Mouse (Mus musculus) thymus, postnatal 25 days (tissue): Measurements from ENCODE around the gene Ampd3.

Experiments used
- DNase-seq: peaks from one replicate; pipeline ENCODE4 v3.0.0; 2022

The Ampd3 gene

DNA sequence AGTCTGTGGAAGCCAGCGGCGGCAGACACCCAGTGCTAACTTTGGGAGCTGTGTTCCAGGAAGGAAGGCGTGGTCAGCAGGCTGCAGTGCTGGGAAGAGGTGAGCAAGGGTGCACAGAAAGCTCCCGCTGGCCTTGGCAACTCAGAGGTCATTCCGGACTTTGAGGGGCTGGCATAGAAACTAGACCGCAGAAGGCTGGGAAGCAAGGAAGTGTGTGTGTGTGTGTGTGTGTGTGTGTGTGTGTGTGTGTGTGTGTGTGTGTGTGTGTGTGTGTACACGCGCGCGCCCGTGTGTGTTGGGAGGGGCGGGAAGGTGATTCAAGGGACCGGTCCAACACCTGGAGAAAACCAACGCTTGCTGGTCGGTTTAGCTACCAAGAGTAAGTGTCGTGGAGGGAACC lies at the start of gene Ampd3:
Gene Ampd3, plus strand, starts transcription at position 206 of the 400 bp plus-strand sequence.
- DNase-seq: no peak

DNA sequence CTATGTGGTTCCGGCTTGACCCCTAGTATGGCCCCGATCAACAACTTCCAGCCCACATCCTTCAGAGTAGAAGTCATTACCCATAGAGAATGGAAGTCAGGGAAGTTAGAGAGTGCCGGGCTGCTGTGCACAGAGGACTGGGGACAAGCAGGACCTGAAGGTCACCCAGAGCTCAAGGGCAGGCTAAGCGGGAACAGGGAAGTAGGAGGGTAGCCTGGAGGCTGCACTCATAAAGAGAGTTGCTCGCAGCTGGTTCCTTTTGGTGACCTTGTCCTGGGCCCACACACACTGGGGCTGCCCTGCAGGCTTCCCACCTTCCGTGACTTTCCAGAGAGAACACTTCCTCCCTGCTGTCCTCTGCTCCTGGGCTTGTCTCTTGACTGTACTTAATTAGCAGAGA lies 49.5 kb upstream of the Ampd3 start:
- DNase-seq: no peak

DNA sequence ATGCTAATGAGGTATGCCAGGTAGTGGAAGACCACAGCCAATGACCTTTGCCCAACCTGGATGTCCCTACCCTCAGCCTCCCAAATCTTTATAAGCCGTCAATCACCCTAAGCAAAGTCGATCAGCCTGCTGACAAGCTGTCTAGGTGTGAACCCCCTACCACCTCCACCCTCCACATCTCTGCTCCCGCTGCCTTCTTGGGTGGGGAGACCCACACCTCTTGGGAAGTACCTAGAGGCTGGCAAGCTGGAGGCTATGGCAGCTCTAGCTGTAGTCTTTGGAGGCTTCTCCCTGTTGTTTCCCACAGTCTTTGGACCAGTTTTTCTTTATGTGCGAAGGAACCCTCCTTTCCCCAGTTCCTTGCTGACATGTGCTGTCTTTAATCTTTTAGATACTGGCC lies 48.1 kb upstream of the Ampd3 start:
- DNase-seq: no peak

DNA sequence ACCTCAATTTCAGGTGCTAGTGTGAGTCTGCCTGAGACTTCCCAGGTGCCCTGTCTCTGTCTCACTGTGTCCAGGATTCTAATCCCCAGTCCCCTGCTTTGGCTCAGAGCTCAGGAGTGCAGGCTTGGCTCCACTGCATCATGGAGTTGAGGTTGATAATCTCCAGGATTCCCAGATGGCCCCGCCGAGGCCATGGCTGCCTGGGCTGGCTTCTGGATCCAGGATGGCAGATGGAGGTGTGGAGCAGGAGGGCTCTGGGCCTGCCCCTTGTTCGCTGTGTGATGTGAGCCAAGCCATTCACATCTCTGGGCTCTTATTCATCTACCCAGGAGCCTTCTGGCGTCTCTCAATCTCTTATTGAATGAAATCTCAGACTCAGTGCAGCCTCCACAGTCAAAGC lies 45.8 kb upstream of the Ampd3 start:
- DNase-seq: no peak

DNA sequence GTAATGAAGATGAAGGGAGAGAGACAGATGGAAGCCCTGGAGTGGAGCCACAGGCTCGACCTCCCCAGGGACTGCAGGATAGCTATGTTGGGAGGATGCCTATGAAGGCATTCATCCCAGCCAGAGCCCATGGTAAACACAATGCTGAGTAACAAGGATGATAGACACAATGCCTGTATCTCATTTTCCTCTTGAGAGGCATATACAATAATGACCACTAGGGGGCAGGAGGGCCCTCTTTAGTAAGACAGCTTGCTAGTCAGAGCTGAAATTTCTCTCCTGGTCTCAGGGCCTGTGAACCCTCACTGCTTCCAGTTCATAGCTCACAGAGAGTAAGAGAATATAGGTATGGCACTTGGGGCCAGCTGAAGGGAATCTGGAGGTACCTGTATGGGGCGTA lies 41.0 kb upstream of the Ampd3 start:
- peak; percentile 38 for DNase-seq

DNA sequence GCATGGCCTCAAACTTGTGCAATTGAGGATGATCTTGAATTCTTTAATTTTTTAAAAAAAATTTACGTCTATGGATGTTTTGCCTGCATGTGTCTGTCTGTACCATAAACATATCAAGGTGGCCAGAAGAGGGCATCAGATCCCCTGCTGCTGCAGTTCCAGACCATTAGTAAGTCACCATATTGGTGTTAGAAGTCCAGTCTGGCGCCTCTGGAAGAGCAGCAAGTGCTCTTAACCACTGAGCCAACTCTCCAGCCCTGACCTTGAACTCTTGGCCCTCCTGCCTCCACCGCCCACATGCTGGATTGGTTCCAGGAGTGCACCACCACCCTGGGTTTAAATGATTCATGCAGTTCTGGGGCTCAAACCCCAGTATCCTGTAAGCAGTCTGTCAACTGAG lies 39.1 kb upstream of the Ampd3 start:
- DNase-seq: peak; percentile 14

- DNase-seq: no peak
Observed at GRCm38 (mm10) chr7:110729295-110729694, 38.7 kb upstream of the Ampd3 start.

GRCm38 (mm10) chr7:110731091-110731967 lies 36.7 kb upstream of the Ampd3 start:
- DNase-seq: no peak

DNA sequence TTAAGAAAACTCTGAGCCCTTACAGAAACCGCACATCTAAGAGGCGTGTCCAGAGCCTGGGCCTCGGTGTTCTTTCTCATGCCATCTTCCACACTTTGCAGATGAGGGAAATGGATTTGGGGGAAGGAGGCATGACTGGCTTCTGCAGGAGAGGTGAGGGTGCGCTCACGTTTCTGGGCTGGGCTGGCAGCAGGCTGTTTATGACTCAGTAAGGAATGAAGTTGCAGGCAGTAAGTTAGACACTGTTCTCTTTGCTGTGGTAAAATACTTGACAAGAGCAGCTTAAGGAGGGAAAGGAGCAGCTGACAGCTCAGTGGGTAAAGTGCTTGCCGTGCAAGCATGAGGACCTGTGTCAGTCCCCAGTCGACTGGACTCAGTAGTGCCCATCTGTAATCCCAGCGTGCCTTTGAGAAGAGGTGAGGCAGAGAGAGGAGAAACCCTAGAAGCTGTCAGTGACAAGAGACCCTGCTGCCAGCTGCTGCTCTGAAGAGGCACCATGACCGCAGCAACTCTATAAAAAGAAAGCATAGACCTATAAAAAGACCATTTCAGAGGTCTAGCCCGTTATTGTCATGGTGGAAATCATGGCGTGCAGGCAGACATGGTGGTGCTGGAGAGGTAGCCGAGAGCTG lies 35.9 kb upstream of the Ampd3 start:
- no peak for DNase-seq

GRCm38 (mm10) chr7:110736914-110737313 lies 31.1 kb upstream of the Ampd3 start:
- no peak for DNase-seq

DNA sequence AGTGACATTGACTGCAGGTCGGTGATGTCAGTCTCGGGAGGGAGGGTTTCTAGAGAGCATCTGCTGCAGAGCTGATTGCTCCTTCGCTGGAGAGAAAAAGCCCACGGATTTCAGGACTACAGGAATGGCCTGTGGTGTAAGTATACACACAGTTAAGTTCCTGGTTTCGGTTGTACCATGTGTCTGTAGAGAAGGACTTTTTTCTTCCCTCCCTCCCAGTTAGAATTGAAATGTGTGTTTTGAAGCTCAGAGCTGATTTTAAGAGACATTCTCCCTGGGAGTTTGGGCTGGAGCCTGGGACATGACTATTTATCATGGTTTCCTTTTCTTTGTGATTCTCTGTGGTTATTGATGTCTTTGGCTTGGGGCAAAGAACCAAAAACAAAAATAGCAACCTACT lies 28.2 kb upstream of the Ampd3 start:
- DNase-seq: no peak

GRCm38 (mm10) chr7:110740188-110740587 lies 27.8 kb upstream of the Ampd3 start:
- DNase-seq: no peak

- no peak for DNase-seq
Observed at GRCm38 (mm10) chr7:110742022-110742421, 26.0 kb upstream of the Ampd3 start.

- no peak for DNase-seq
Observed at GRCm38 (mm10) chr7:110746087-110746562, 21.9 kb upstream of the Ampd3 start.

DNA sequence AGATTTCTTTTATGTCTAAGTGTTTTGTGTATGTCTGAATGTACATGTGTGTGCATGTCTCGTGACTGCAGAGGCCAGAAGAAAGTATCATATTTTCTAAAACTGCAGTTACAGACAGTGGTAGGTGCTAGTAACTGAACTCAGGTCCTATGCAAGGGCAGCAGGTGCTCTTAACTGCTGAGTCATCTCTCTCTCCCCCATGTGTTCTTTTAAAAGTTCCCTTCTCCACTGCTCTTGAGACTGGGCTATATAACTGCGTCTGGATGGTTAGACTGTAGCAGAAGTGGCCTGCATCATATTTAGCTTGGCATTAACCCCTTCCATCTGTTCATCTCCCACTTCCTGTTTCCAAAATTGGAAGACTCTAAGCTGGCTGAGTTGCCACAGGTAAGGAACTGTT lies 21.2 kb upstream of the Ampd3 start:
- no peak for DNase-seq

DNA sequence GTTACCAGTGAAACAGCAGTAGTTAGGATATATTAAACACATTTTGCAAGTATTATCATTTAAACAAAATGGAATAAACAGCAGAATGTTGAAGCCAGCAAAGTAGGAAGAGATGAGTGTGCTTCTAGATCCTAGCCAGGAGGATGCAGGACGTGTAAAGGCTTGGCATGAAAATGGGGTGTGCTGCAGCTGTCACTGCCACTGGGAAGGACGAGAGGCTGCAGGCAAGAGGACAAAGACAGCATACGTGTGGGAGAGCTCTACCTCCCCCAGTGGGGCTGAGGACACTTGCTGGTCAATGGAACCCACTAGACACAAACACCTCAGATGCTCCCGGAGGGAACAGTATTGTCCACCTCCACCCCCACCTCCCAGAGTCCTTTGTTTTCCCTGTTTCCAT lies 17.2 kb upstream of the Ampd3 start:
- no peak for DNase-seq

DNA sequence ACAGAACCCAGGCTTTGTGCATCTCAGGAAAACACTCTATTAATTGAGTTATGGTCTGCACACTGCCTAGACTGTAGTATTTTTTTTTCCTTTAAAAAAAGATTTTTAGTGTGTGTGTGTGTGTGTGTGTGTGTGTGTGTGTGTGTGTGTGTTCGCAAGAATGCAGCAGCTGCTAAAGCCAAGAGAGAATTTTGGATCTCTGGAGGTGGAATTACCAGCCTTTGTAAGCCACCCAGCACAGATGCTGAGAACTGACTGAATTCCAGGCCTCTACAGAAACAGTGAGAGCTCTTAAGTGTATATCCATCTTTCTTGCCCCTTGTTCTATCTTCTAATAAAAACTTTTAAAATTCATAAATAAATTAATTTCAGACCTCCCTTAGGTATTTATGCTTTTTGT lies 16.4 kb upstream of the Ampd3 start:
- DNase-seq: no peak

DNA sequence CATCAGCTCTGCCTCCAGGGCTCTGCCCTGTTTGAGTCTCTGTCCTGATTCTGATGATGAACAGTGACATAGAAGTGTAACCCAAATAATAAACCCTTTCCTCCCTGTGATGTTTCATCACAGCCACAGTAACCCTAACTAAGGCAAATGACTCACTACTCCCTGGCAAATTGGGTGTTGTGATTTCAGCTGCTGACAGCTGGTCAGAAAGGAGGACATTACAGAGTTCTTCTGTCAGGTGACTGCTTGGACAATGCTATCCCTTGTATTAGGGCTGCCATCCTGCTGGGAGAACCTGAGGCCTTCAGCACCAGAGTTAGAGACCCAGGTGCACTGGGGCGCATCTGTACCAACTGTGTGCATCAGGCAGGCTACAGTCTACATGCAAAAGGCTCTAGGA lies 14.7 kb upstream of the Ampd3 start:
- no peak for DNase-seq

- no peak for DNase-seq
Observed at GRCm38 (mm10) chr7:110753926-110754330, 14.1 kb upstream of the Ampd3 start.

GRCm38 (mm10) chr7:110756440-110756839 lies 11.6 kb upstream of the Ampd3 start:
- no peak for DNase-seq

DNA sequence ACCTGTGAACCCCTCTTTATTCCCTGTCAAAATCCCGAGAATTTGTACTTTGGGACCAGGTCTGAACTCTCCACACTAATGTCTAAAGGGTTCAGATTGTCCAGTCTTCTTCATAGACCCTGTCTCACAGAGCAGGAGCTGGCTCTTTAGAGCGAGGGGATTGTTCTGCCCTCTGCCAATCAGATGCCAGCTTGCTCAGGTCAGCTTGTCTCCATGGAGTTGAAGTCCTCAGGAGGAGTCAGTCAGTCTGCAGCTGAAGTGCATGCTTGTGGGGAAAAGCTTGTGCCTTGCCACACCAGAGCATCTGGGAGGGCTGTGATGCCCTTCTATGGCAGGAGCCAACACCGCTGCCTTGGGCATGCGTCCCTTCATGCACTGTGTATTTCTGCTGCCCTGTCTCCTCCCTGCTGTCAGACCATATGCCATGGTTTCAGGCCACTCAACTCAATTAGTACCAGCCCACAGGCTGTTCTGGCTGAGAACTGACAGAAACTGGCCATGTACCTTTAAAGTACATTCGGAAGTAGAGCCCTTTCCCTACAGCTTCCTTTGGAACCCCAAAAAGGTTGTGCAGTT lies 5.3 kb upstream of the Ampd3 start:
- DNase-seq: no peak

DNA sequence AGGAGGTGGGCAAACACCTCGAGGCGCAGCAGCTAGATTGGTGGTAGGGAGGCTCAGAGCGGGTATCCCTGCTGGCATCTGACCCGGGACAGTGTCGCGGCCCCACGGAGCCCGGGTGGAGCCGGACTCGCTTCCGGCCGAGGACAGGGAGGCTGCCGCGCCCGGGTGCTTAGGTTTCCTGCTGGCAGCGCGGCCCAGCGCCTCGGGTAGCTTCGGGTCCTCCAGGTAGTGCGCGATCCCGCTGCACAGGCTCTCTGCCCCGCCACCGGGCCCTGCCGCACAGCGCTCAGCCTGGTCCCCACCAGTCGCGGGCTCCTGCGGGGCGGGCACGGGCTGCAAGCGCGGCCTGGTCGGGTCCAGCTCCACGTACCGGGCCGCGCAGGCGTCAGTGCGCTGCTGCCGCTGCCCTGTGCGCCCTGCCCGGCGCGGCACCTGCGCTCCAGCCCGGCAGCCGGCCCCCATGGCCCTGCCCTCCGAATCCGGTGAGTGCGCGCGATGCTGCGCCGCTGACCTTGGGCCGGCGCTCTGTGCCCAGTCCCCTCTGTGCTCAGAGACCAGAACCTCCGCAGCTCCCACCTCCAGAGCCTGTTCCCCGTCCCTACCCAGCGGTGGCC lies 552 bp downstream of the Ampd3 start:
- peak; percentile 62 for DNase-seq

GRCm38 (mm10) chr7:110769094-110769493 lies 1.1 kb downstream of the Ampd3 start:
- peak; percentile 55 for DNase-seq

GRCm38 (mm10) chr7:110770949-110771348 lies 2.9 kb downstream of the Ampd3 start:
- DNase-seq: no peak
